In the genomic region with DNA sequence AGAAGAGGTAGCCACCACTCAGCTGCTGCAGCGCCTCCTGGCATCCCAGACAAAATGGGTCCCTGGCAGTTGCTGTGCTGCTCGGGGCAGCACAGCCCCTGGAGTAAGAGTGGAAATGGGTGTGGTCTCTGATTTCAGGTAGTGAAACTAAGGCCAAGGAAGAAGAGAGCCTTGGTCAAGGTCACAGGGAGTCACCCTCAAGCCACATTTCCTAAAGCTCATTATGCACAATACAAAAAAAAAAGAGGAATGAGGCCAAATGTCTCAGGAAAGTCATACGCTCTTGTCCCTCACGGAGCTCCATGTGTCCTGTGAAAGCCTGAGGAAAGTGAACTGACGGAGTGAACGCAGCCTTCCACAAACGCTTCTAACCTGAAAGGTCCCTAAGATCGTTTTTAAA, we compare ENCODE assay signal across 22 mouse cellular contexts. TPM values are rescaled to one million over a fixed set of nuclear protein-coding genes. Genes with fewer than 3 reads are reported as not detected.
A peak's percentile ranks its signal among the peaks of the same experiment; 100 is the strongest.
DNase-seq lines count a peak whose midpoint lies in the region; ATAC-seq lines count a peak whose summit lies in the region.
"Had no signal": no experiment of that assay in that cellular context is flagged by ENCODE, and none has a peak within 500 bp of the region (broad histone marks: within the 10 kb centered on the region; RNA-seq: fewer than 3 reads in every experiment).

No protein-coding gene starts in this region.

- H3K27me3 ChIP-seq in heart, embryonic 10.5 days (ENCODE audit: insufficient read depth, poor library complexity, severe bottlenecking) = no peaks in the 10 kb centered on the region
- H3K27me3 ChIP-seq: embryonic facial prominence, embryonic 13.5 days; forebrain, embryonic 12.5 days; hindbrain, embryonic 12.5 days had no signal

- 80% methylated on average over 8 of the region's 8 CpGs for WGBS in heart, embryonic 10.5 days

- peak; percentile 55 for ATAC-seq in common myeloid progenitor, adult 5-6 weeks (replicated peaks; ENCODE audit: low read depth, poor library complexity, severe bottlenecking)
- ATAC-seq: forebrain, postnatal 0 days; hindbrain, embryonic 16.5 days; inflammation-experienced regulatory T-cells, adult 6 months had no signal

- no peaks in the 10 kb centered on the region for H3K9me3 ChIP-seq in heart, embryonic 10.5 days
- H3K9me3 ChIP-seq: embryonic facial prominence, embryonic 13.5 days; forebrain, embryonic 12.5 days; G1E; heart, embryonic 13.5 days; hindbrain, embryonic 12.5 days had no signal

- no peaks in the 10 kb centered on the region for H3K36me3 ChIP-seq in heart, embryonic 10.5 days
- H3K36me3 ChIP-seq: embryonic facial prominence, embryonic 13.5 days; forebrain, embryonic 12.5 days; G1E; heart, embryonic 13.5 days; hindbrain, embryonic 12.5 days had no signal

- peak; percentile 27 for DNase-seq in heart, embryonic 10.5 days (ENCODE audit: low spot score)
- no peak for DNase-seq in heart, postnatal 4 days
- peak; percentile 76 for DNase-seq in A20 (ENCODE audit: low read depth, low spot score)
- peak; percentile 27 to 41 for DNase-seq in monocyte, adult 2 months (ENCODE audit: low read depth in 1 of 2, low spot score in 2 of 2)
- no peak for DNase-seq in testis, postnatal 14 days (ENCODE audit: low spot score)
- DNase-seq in frontal cortex, postnatal 14 days (ENCODE audit: low spot score in 2 of 2) = no peak
- no peak for DNase-seq in kidney, postnatal 4 days
- DNase-seq: adrenal gland, postnatal 10 days; cerebellum, adult 11 months; cerebellum, adult 8-10 months; cerebellum, postnatal 25 days; forebrain, postnatal 0 days; gastrocnemius, postnatal 36 days; heart, postnatal 36 days had no signal

- H3K4me1 ChIP-seq in heart, embryonic 10.5 days = no peaks in the 10 kb centered on the region
- H3K4me1 ChIP-seq: embryonic facial prominence, embryonic 13.5 days; forebrain, embryonic 12.5 days; heart, embryonic 13.5 days; hindbrain, embryonic 12.5 days had no signal

- no peak overlapping the region for H3K27ac ChIP-seq in heart, embryonic 10.5 days
- H3K27ac ChIP-seq: embryonic facial prominence, embryonic 13.5 days; forebrain, embryonic 12.5 days; heart, embryonic 13.5 days; hindbrain, embryonic 12.5 days had no signal

- no peak overlapping the region for H3K4me3 ChIP-seq in heart, embryonic 10.5 days
- H3K4me3 ChIP-seq: embryonic facial prominence, embryonic 13.5 days; forebrain, embryonic 12.5 days; heart, embryonic 13.5 days; hindbrain, embryonic 12.5 days had no signal

RNA-seq across cellular contexts. Expression of a gene that starts 27.0 kb away (rescaled TPM):
- polyA plus RNA-seq in heart, embryonic 10.5 days (2016; fragmentation: Nextera tagmentation; extraction: Ambion mirVana) = 94.9 and 96.4 TPM in 2 replicates
- 10 to 100 TPM; 18.7 to 19.9 TPM for total RNA-seq in heart, postnatal 4 days (2021)
- 95.7 and 102 TPM in 2 replicates for total RNA-seq in common myeloid progenitor, adult 5-6 weeks (2017)

Comparison
In these comparisons a context has a peak if more than half of its experiments do, and no peak if none do; other contexts are left out.
1. DNase-seq: peak in heart, embryonic 10.5 days (single experiment), A20 (single experiment) and monocyte, adult 2 months (2 of 2); none in heart, postnatal 4 days (single experiment), testis, postnatal 14 days (single experiment), frontal cortex, postnatal 14 days (0 of 2) and kidney, postnatal 4 days (0 of 2).